Mouse (Mus musculus) neural tube, embryonic 14.5 days (tissue): ENCODE results near the gene Pde11a. TPM values are rescaled to one million over a fixed set of nuclear protein-coding genes. Genes with fewer than 3 reads are reported as not detected.

Experiments used
- ATAC-seq: fragments of 200-750 bp; cut with Nextera tagmentation; 2 replicates; pipeline ENCODE4 v1.8.0; 2017; ENCODE audit warnings: low read depth, mild to moderate bottlenecking, moderate TSS enrichment, moderate library complexity
- H3K27ac ChIP-seq: fragments of 300-500 bp; sonication (generic); 2 replicates; pipeline ENCODE4 v1.5.1; 2014; ENCODE audit warnings: low read depth, mild to moderate bottlenecking, control low read depth, low read length, moderate library complexity, mixed read lengths
- H3K27me3 ChIP-seq: fragments of 300-500 bp; sonication (generic); 2 replicates; pipeline ENCODE4 v1.6.1; 2014; ENCODE audit warnings: low read length; ENCODE audit not compliant: control insufficient read depth, insufficient read depth
- H3K36me3 ChIP-seq: fragments of 300-500 bp; sonication (generic); 2 replicates; pipeline ENCODE4 v1.6.1; 2014; ENCODE audit warnings: low read length, mixed read lengths; ENCODE audit not compliant: control insufficient read depth, insufficient read depth
- H3K4me1 ChIP-seq: fragments of 300-500 bp; sonication (generic); 2 replicates; pipeline ENCODE4 v1.6.1; 2014; ENCODE audit warnings: low read length; ENCODE audit not compliant: control insufficient read depth, insufficient read depth
- H3K4me2 ChIP-seq: fragments of 300-500 bp; sonication (generic); 2 replicates; pipeline ENCODE4 v1.6.1; 2014; ENCODE audit warnings: mild to moderate bottlenecking, low read depth, low read length, control low read depth
- H3K4me3 ChIP-seq: fragments of 300-500 bp; sonication (generic); 2 replicates; pipeline ENCODE4 v1.5.1; 2014; ENCODE audit warnings: low read depth, low read length, control low read depth, mixed read lengths
- H3K9ac ChIP-seq: fragments of 300-500 bp; sonication (generic); replicated peaks from 2 replicates; pipeline ENCODE4 v1.6.1; 2014; ENCODE audit warnings: low read depth, mild to moderate bottlenecking, control low read depth, low read length, mixed read lengths
- H3K9me3 ChIP-seq: fragments of 300-500 bp; sonication (generic); 2 replicates; pipeline ENCODE4 v1.6.1; 2016; ENCODE audit warnings: low read length; ENCODE audit not compliant: control insufficient read depth
- WGBS: fragments of 180-500 bp; shearing (Covaris S2); extraction: QIAGEN DNeasy Blood & Tissue Kit; methylation state at CpG from one replicate; pipeline ENCODE4 v1.1.7; 2014; 5-methylcytosine and 5-hydroxymethylcytosine counted together
- polyA plus RNA-seq: library from polyadenylated mRNA; unstranded; fragments of >200 nt; fragmentation: Nextera tagmentation; extraction: Ambion mirVana; gene quantifications from 2 replicates; pipeline ENCODE4 v1.2.1, GENCODE M21; 2014

Pde11a gene
- polyA plus RNA-seq, 1 experiment from 2014 or later, result 3.3 TPM

- no peak overlapping the region for H3K4me2 ChIP-seq
- WGBS, result 91% methylated on average over 1 of the region's 1 CpGs
- no peaks in the 10 kb centered on the region for H3K36me3 ChIP-seq
- no peak overlapping the region for H3K9ac ChIP-seq
- H3K4me3 ChIP-seq, result no peak overlapping the region
- no peaks in the 10 kb centered on the region for H3K9me3 ChIP-seq
- no peaks in the 10 kb centered on the region for H3K4me1 ChIP-seq
- no peak for ATAC-seq
- no peak overlapping the region for H3K27ac ChIP-seq
- H3K27me3 ChIP-seq, result no peaks in the 10 kb centered on the region
Measured at GRCm38 (mm10) chr2:76269494-76269893, 69.1 kb downstream of the Pde11a start.

DNA sequence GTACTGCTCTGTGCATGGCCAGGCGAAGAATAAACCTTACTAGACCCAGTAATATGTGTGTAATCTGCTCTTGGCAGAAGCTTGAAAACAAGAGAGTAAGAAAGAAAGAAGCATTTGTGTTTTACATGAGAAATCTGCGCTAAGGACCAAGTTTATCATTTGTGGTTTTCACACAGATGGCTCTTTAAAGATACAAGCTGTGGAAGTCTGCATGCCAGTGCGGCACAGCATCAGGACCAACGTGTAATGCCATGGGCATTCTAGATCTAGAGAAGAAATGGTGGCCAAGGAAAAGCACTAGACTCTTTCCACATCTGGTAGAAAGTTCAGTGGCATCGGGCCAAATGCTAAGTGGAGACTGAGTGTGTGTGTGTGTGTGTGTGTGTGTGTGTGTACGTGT is 71.2 kb downstream of the Pde11a start:
- Histone ChIP-seq H3K27ac (no peak overlapping the region), H3K9me3 (no peaks in the 10 kb centered on the region), H3K4me1 (no peaks in the 10 kb centered on the region), H3K9ac (no peak overlapping the region), H3K4me3 (no peak overlapping the region), H3K27me3 (no peaks in the 10 kb centered on the region), H3K4me2 (no peak overlapping the region), H3K36me3 (no peaks in the 10 kb centered on the region)
- ATAC-seq, result no peak
- WGBS, result 93% methylated on average over 6 of the region's 6 CpGs

- WGBS, result 90% methylated on average over 10 of the region's 10 CpGs
- H3K9ac ChIP-seq, result no peak overlapping the region
- no peak overlapping the region for H3K4me3 ChIP-seq
- H3K4me1 ChIP-seq, result no peaks in the 10 kb centered on the region
- no peak overlapping the region for H3K27ac ChIP-seq
- no peak for ATAC-seq
- H3K36me3 ChIP-seq, result no peaks in the 10 kb centered on the region
- no peak overlapping the region for H3K4me2 ChIP-seq
- H3K9me3 ChIP-seq, result no peaks in the 10 kb centered on the region
- H3K27me3 ChIP-seq, result no peaks in the 10 kb centered on the region
Measured at GRCm38 (mm10) chr2:76266622-76267021, 72.0 kb downstream of the Pde11a start.

DNA sequence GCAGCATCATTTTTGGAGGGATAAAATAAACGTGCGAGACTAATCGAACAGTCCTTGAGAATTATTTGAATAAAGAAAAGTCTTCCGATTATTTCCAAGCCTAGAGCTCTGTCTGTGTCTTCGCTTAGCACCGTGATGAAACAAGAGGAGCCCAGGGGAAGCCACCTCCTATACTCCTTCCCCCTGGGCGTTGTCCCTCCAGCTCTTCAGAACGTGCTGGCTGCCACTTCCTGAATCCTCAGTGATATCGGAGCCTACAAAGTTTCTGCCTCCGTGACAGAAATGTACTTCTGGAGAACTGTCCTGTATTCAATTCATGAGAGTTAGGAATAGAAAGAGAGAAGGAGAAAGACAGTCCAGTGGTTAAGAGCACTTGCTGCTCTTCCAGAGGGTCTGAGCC is 74.3 kb downstream of the Pde11a start:
- H3K4me2 ChIP-seq, result no peak overlapping the region
- H3K9me3 ChIP-seq, result no peaks in the 10 kb centered on the region
- WGBS, result 84% methylated on average over 10 of the region's 10 CpGs
- no peak for ATAC-seq
- no peak overlapping the region for H3K9ac ChIP-seq
- H3K36me3 ChIP-seq, result no peaks in the 10 kb centered on the region
- H3K27ac ChIP-seq, result no peak overlapping the region
- H3K4me3 ChIP-seq, result no peak overlapping the region
- H3K4me1 ChIP-seq, result no peaks in the 10 kb centered on the region
- no peaks in the 10 kb centered on the region for H3K27me3 ChIP-seq

GRCm38 (mm10) chr2:76262661-76263060 is 75.9 kb downstream of the Pde11a start:
- H3K36me3 ChIP-seq, result no peaks in the 10 kb centered on the region
- no peaks in the 10 kb centered on the region for H3K27me3 ChIP-seq
- 67% methylated on average over 10 of the region's 10 CpGs for WGBS
- no peak for ATAC-seq
- no peaks in the 10 kb centered on the region for H3K9me3 ChIP-seq
- H3K27ac ChIP-seq, result no peak overlapping the region
- H3K4me2 ChIP-seq, result no peak overlapping the region
- no peak overlapping the region for H3K4me3 ChIP-seq
- no peaks in the 10 kb centered on the region for H3K4me1 ChIP-seq
- H3K9ac ChIP-seq, result no peak overlapping the region

GRCm38 (mm10) chr2:76254833-76255232 is 83.7 kb downstream of the Pde11a start:
- 46% methylated on average over 6 of the region's 6 CpGs for WGBS
- no peak for ATAC-seq
- no peaks in the 10 kb centered on the region for H3K27me3 ChIP-seq
- H3K4me3 ChIP-seq, result no peak overlapping the region
- H3K4me2 ChIP-seq, result no peak overlapping the region
- H3K36me3 ChIP-seq, result no peaks in the 10 kb centered on the region
- no peak overlapping the region for H3K27ac ChIP-seq
- H3K4me1 ChIP-seq, result no peaks in the 10 kb centered on the region
- no peaks in the 10 kb centered on the region for H3K9me3 ChIP-seq
- H3K9ac ChIP-seq, result no peak overlapping the region

DNA sequence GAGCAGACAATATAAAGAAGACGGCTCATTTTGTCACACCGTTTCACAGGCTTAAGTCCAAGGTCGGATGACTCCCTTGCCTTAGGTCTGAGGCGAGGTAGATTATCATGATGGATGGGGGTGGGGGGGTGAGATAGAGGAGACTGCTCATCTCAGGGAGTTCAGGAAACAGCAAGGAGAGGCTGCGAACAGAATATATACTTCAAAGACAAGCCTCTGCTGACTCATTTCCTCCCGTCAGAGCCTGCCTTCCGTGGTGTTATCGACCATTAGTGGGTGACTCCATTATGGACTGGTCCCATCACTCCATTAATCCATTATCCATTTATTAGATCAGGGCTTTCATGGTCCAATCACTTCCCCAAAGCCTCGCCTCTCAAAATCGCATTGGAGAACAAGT is 87.2 kb downstream of the Pde11a start:
- Histone ChIP-seq H3K4me2 (no peak overlapping the region), H3K27me3 (no peaks in the 10 kb centered on the region), H3K36me3 (no peaks in the 10 kb centered on the region), H3K27ac (no peak overlapping the region), H3K9ac (no peak overlapping the region), H3K4me1 (no peaks in the 10 kb centered on the region), H3K4me3 (no peak overlapping the region), H3K9me3 (no peaks in the 10 kb centered on the region)
- 81% methylated on average over 10 of the region's 10 CpGs for WGBS
- ATAC-seq, result no peak

- ATAC-seq, result no peak
- WGBS, result 64% methylated on average over 10 of the region's 10 CpGs
- Histone ChIP-seq H3K4me3 (no peak overlapping the region), H3K27me3 (no peaks in the 10 kb centered on the region), H3K4me2 (no peak overlapping the region), H3K9me3 (no peaks in the 10 kb centered on the region), H3K9ac (no peak overlapping the region), H3K27ac (no peak overlapping the region), H3K36me3 (no peaks in the 10 kb centered on the region), H3K4me1 (no peaks in the 10 kb centered on the region)
Measured at GRCm38 (mm10) chr2:76248242-76248641, 90.3 kb downstream of the Pde11a start.

DNA sequence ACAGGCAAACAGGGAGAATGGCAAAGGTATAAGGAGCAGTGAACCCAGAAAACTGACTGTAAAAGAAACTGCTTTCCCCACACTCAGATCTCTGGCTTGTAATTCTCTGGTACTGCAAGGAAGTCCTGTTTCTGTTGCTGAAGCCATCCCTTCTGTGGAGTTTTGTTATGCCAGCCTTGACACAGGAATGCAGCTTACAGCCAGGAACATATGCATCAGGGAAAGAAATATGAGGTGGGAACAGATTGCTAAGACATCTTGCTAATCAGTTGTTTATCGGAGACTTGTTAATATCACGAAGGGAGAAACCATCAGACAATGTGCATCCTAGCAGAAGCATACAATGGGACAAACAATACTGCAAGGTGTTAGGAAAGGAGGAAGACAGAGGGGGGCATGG is 99.4 kb downstream of the Pde11a start:
- H3K9me3 ChIP-seq, result no peaks in the 10 kb centered on the region
- no peaks in the 10 kb centered on the region for H3K27me3 ChIP-seq
- H3K4me2 ChIP-seq, result no peak overlapping the region
- 85% methylated on average over 2 of the region's 2 CpGs for WGBS
- H3K27ac ChIP-seq, result no peak overlapping the region
- H3K4me1 ChIP-seq, result no peaks in the 10 kb centered on the region
- ATAC-seq, result no peak
- no peak overlapping the region for H3K4me3 ChIP-seq
- no peaks in the 10 kb centered on the region for H3K36me3 ChIP-seq
- no peak overlapping the region for H3K9ac ChIP-seq

DNA sequence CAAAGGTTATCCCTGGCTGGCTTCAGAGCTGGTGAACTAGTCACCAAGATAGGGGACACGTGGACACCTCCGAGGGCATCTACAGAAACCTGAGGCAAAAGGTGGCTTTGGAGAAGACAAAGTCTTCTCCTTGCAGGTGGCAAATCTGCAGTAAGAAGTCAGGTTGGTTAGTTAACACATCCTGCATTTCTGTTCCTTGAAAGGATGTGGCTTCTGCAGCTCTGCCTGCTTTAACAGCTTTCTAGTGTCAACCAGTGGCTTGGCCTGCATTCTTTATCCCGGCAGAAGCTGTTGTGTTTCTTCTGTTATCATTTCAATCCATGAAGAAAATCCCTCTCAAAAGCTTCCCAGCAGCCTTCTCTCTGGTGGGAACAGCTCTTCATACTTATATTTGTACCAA is 100.1 kb downstream of the Pde11a start:
- WGBS, result 93% methylated on average over 3 of the region's 3 CpGs

More for the DNA sequence above, 100.1 kb downstream of the Pde11a start:
- Histone ChIP-seq H3K4me1 (no peaks in the 10 kb centered on the region), H3K9me3 (no peaks in the 10 kb centered on the region), H3K27me3 (no peaks in the 10 kb centered on the region), H3K4me3 (no peak overlapping the region), H3K9ac (no peak overlapping the region), H3K4me2 (no peak overlapping the region), H3K36me3 (no peaks in the 10 kb centered on the region), H3K27ac (no peak overlapping the region)
- no peak for ATAC-seq
